Mouse (Mus musculus) heart, embryonic 15.5 days (tissue): Measurements from ENCODE around the gene Stk32c. TPM values are rescaled to one million over a fixed set of nuclear protein-coding genes. Genes with fewer than 3 reads are reported as not detected.

Source experiments
- ATAC-seq: fragments of 200-750 bp; cut with Nextera tagmentation; replicated peaks from 2 replicates; pipeline ENCODE4 v1.8.0; 2017; ENCODE audit warnings: low read depth, moderate TSS enrichment; ENCODE audit not compliant: insufficient number of reproducible peaks, insufficient read depth, low FRiP score
- H3K27ac ChIP-seq: fragments of 300-500 bp; sonication (generic); 2 replicates; pipeline ENCODE4 v1.5.1; 2015; ENCODE audit warnings: mild to moderate bottlenecking, inconsistent platforms
- H3K27me3 ChIP-seq: fragments of 300-500 bp; sonication (generic); 2 replicates; pipeline ENCODE4 v1.6.1; 2015; ENCODE audit warnings: inconsistent platforms
- H3K36me3 ChIP-seq: fragments of 300-500 bp; sonication (generic); 2 replicates; pipeline ENCODE4 v1.6.1; 2015; ENCODE audit warnings: mild to moderate bottlenecking, inconsistent platforms
- H3K4me1 ChIP-seq: fragments of 300-500 bp; sonication (generic); replicated peaks from 2 replicates; pipeline ENCODE4 v1.6.1; 2015; ENCODE audit warnings: inconsistent platforms
- H3K4me2 ChIP-seq: fragments of 300-500 bp; sonication (generic); 2 replicates; pipeline ENCODE4 v1.6.1; 2015; ENCODE audit warnings: inconsistent platforms, mild to moderate bottlenecking, moderate library complexity
- H3K4me3 ChIP-seq: fragments of 300-500 bp; sonication (generic); 2 replicates; pipeline ENCODE4 v1.5.1; 2015; ENCODE audit warnings: mild to moderate bottlenecking, inconsistent platforms
- H3K9ac ChIP-seq: fragments of 300-500 bp; sonication (generic); 2 replicates; pipeline ENCODE4 v1.6.1; 2015; ENCODE audit warnings: mild to moderate bottlenecking, inconsistent platforms
- H3K9me3 ChIP-seq: fragments of 300-500 bp; sonication (generic); replicated peaks from 2 replicates; pipeline ENCODE4 v1.6.1; 2016; ENCODE audit warnings: inconsistent platforms
- WGBS: fragments of 180-500 bp; shearing (Covaris S2); methylation state at CpG from one replicate; pipeline ENCODE4 v1.1.7; 2015; ENCODE audit warnings: mixed read lengths; 5-methylcytosine and 5-hydroxymethylcytosine counted together
- polyA plus RNA-seq: library from polyadenylated mRNA; unstranded; fragments of >200 nt; fragmentation: Nextera tagmentation; extraction: Ambion mirVana; gene quantifications from 2 replicates; pipeline ENCODE4 v1.2.1, GENCODE M21; 2015

The Stk32c gene
- polyA plus RNA-seq, 1 experiment from 2014 or later, result 0.10 TPM

- no peak overlapping the region for H3K4me3 ChIP-seq
- no peak for ATAC-seq
- H3K27me3 ChIP-seq, result no peaks in the 10 kb centered on the region
- 76% methylated on average over 7 of the region's 7 CpGs for WGBS
- H3K36me3 ChIP-seq, result no peaks in the 10 kb centered on the region
- H3K27ac ChIP-seq, result no peak overlapping the region
- H3K4me2 ChIP-seq, result no peak overlapping the region
- no peak overlapping the region for H3K9ac ChIP-seq
- peaks cover 42% of the 10 kb centered on the region for H3K4me1 ChIP-seq
- no peaks in the 10 kb centered on the region for H3K9me3 ChIP-seq
Measured at GRCm38 (mm10) chr7:139226416-139226815, 13.3 kb upstream of the Stk32c start.

- Histone ChIP-seq H3K36me3 (no peaks in the 10 kb centered on the region), H3K9me3 (no peaks in the 10 kb centered on the region), H3K4me1 (peaks cover 36% of the 10 kb centered on the region), H3K27ac (peak overlapping the region; percentile 50; the same call in 1 of the 2 replicates), H3K9ac (no peak overlapping the region), H3K4me3 (no peak overlapping the region), H3K27me3 (no peaks in the 10 kb centered on the region), H3K4me2 (no peak overlapping the region)
- no peak for ATAC-seq
- 41% methylated on average over 8 of the region's 8 CpGs for WGBS
Measured at GRCm38 (mm10) chr7:139224725-139225124, 11.6 kb upstream of the Stk32c start.

GRCm38 (mm10) chr7:139224070-139224469, 11.0 kb upstream of the Stk32c start:
- WGBS, result 65% methylated on average over 1 of the region's 1 CpGs
- Histone ChIP-seq H3K27ac (no peak overlapping the region), H3K9me3 (no peaks in the 10 kb centered on the region), H3K27me3 (no peaks in the 10 kb centered on the region), H3K9ac (no peak overlapping the region), H3K36me3 (no peaks in the 10 kb centered on the region), H3K4me2 (no peak overlapping the region), H3K4me1 (peaks cover 34% of the 10 kb centered on the region), H3K4me3 (no peak overlapping the region)
- no peak for ATAC-seq

- ATAC-seq, result no peak
- Histone ChIP-seq H3K27me3 (no peaks in the 10 kb centered on the region), H3K4me3 (no peak overlapping the region), H3K9ac (no peak overlapping the region), H3K27ac (no peak overlapping the region), H3K36me3 (no peaks in the 10 kb centered on the region), H3K9me3 (no peaks in the 10 kb centered on the region), H3K4me1 (peaks cover 23% of the 10 kb centered on the region), H3K4me2 (no peak overlapping the region)
- 81% methylated on average over 4 of the region's 4 CpGs for WGBS
Measured at GRCm38 (mm10) chr7:139222341-139222740, 9.2 kb upstream of the Stk32c start.

GRCm38 (mm10) chr7:139221856-139222255, 8.7 kb upstream of the Stk32c start:
- H3K36me3 ChIP-seq, result no peaks in the 10 kb centered on the region
- H3K4me2 ChIP-seq, result no peak overlapping the region
- H3K27ac ChIP-seq, result no peak overlapping the region
- H3K9me3 ChIP-seq, result no peaks in the 10 kb centered on the region
- no peak for ATAC-seq
- H3K27me3 ChIP-seq, result no peaks in the 10 kb centered on the region
- H3K4me1 ChIP-seq, result peaks cover 21% of the 10 kb centered on the region
- no peak overlapping the region for H3K4me3 ChIP-seq
- no peak overlapping the region for H3K9ac ChIP-seq
- 89% methylated on average over 2 of the region's 2 CpGs for WGBS

- no peak overlapping the region for H3K4me3 ChIP-seq
- H3K4me1 ChIP-seq, result peaks cover 22% of the 10 kb centered on the region
- no peak for ATAC-seq
- no peak overlapping the region for H3K27ac ChIP-seq
- 69% methylated on average over 5 of the region's 5 CpGs for WGBS
- H3K27me3 ChIP-seq, result no peaks in the 10 kb centered on the region
- no peaks in the 10 kb centered on the region for H3K9me3 ChIP-seq
- no peak overlapping the region for H3K4me2 ChIP-seq
- H3K36me3 ChIP-seq, result no peaks in the 10 kb centered on the region
- no peak overlapping the region for H3K9ac ChIP-seq
Measured at GRCm38 (mm10) chr7:139221072-139221471, 8.0 kb upstream of the Stk32c start.

- Histone ChIP-seq H3K9ac (no peak overlapping the region), H3K4me3 (no peak overlapping the region), H3K36me3 (no peaks in the 10 kb centered on the region), H3K27me3 (no peaks in the 10 kb centered on the region), H3K27ac (no peak overlapping the region), H3K9me3 (no peaks in the 10 kb centered on the region), H3K4me1 (peaks cover 22% of the 10 kb centered on the region), H3K4me2 (no peak overlapping the region)
- 36% methylated on average over 2 of the region's 2 CpGs for WGBS
- no peak for ATAC-seq
Measured at GRCm38 (mm10) chr7:139220303-139220702, 7.2 kb upstream of the Stk32c start.

GRCm38 (mm10) chr7:139219486-139219885, 6.4 kb upstream of the Stk32c start:
- no peaks in the 10 kb centered on the region for H3K9me3 ChIP-seq
- WGBS, result 82% methylated on average over 5 of the region's 5 CpGs
- no peak overlapping the region for H3K4me3 ChIP-seq
- H3K27ac ChIP-seq, result 0 out of 2 replicates have a peak overlapping the region, but pooled peaks have one; percentile 44
- H3K4me1 ChIP-seq, result peaks cover 17% of the 10 kb centered on the region
- H3K4me2 ChIP-seq, result no peak overlapping the region
- ATAC-seq, result no peak
- H3K9ac ChIP-seq, result no peak overlapping the region
- H3K27me3 ChIP-seq, result no peaks in the 10 kb centered on the region
- H3K36me3 ChIP-seq, result no peaks in the 10 kb centered on the region

- ATAC-seq, result no peak
- WGBS, result 38% methylated on average over 6 of the region's 6 CpGs
- Histone ChIP-seq H3K4me3 (no peak overlapping the region), H3K27ac (0 out of 2 replicates have a peak overlapping the region, but pooled peaks have one; percentile 44), H3K4me2 (no peak overlapping the region), H3K9me3 (no peaks in the 10 kb centered on the region), H3K4me1 (peaks cover 19% of the 10 kb centered on the region), H3K27me3 (no peaks in the 10 kb centered on the region), H3K9ac (no peak overlapping the region), H3K36me3 (no peaks in the 10 kb centered on the region)
Measured at GRCm38 (mm10) chr7:139218641-139219415, 5.7 kb upstream of the Stk32c start.

GRCm38 (mm10) chr7:139217046-139217445, 3.9 kb upstream of the Stk32c start:
- no peaks in the 10 kb centered on the region for H3K9me3 ChIP-seq
- no peaks in the 10 kb centered on the region for H3K36me3 ChIP-seq
- no peak overlapping the region for H3K9ac ChIP-seq
- H3K27ac ChIP-seq, result 0 out of 2 replicates have a peak overlapping the region, but pooled peaks have one; percentile 51
- H3K4me3 ChIP-seq, result no peak overlapping the region
- WGBS, result 76% methylated on average over 7 of the region's 7 CpGs
- H3K4me2 ChIP-seq, result no peak overlapping the region
- no peaks in the 10 kb centered on the region for H3K27me3 ChIP-seq
- peaks cover 27% of the 10 kb centered on the region for H3K4me1 ChIP-seq
- ATAC-seq, result no peak

- Histone ChIP-seq H3K4me1 (peaks cover 27% of the 10 kb centered on the region), H3K27me3 (no peaks in the 10 kb centered on the region), H3K36me3 (no peaks in the 10 kb centered on the region), H3K4me3 (no peak overlapping the region), H3K9me3 (no peaks in the 10 kb centered on the region), H3K4me2 (no peak overlapping the region), H3K9ac (no peak overlapping the region), H3K27ac (peak overlapping the region; percentile 51; the same call in 1 of the 2 replicates)
- ATAC-seq, result no peak
- WGBS, result 64% methylated on average over 9 of the region's 9 CpGs
Measured at GRCm38 (mm10) chr7:139216464-139216863, 3.4 kb upstream of the Stk32c start.

GRCm38 (mm10) chr7:139215946-139216345, 2.8 kb upstream of the Stk32c start:
- Histone ChIP-seq H3K4me3 (no peak overlapping the region), H3K9ac (no peak overlapping the region), H3K4me1 (peaks cover 27% of the 10 kb centered on the region), H3K27me3 (no peaks in the 10 kb centered on the region), H3K27ac (no peak overlapping the region), H3K36me3 (no peaks in the 10 kb centered on the region), H3K4me2 (no peak overlapping the region), H3K9me3 (no peaks in the 10 kb centered on the region)
- 85% methylated on average over 7 of the region's 7 CpGs for WGBS
- no peak for ATAC-seq
